Mouse (Mus musculus): ENCODE measurements around the gene Armc10.
"Not testable (repeated sequence)": the region's sequence is repeated elsewhere in the genome, so short reads cannot be mapped to it uniquely, and the experiment has no call there.

Armc10 gene

GRCm38 (mm10) chr5:21645439-21646132 lies at the start of gene Armc10, which contains the start of gene Fbxl13:
Armc10 (plus strand) TSS chr5:21645813.
Fbxl13 (minus strand) TSS chr5:21645634.
- peak; percentile 97 for DNase-seq (ENCODE audit: low read depth)

DNA sequence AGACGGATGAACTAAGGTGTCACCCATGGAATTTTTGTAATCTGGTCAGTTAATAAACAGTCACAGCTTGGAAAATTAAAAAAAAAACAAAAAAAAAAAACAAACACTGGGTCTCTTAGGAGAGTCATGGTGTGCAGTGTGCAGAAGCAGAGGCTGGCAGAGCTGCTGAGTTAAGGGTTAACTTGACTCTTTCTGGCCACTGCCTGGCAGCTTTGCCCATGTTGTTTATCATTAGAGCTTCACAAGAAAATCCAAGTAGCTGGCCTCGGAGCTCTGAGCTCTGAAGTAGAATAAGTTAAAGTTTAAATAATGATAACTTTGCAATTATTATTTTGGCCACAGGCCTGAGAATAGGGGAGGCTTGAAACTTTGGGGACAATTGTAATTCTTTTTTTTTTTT lies 46.1 kb upstream of the Armc10 start:
- DNase-seq (ENCODE audit: low read depth): not testable (repeated sequence)

DNA sequence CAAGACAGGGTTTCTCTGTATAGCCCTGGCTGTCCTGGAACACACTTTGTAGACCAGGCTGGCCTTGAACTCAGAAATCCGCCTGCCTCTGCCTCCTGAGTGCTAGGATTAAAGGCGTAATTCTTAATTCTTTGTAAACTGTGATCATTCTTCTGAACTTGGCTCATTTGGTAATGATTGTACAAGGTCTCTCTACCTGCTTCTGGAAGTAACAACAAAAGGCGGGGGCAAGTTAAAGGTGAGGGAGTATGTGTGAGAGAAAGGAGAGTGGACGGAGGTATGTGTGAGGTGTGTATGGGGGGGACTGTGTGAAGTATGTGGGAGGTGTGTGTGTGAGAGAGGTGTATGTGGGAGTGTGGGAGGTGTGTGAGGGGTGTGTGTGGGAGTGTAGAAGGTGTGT lies 45.7 kb upstream of the Armc10 start:
- DNase-seq (ENCODE audit: low read depth): no peak

DNA sequence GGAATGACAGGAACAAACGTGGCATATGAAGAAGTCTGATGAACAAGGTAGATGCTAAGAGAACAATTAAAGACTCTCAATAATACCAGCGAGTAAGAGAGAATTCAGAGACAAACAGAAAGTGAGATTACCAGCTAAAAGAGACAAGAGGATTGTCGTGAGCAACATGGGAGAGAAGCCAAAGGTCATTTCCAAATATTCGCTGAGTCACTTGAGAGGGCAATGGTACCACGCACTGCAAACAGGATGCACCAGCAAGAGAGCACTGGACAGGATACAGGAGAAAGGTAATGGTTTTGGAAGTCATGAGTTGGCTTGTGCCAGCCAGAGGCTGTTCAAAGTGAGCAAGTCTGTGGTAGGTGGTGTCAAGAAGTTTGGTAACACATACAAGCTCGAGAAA lies 39.7 kb upstream of the Armc10 start:
- no peak for DNase-seq (ENCODE audit: low read depth)

DNA sequence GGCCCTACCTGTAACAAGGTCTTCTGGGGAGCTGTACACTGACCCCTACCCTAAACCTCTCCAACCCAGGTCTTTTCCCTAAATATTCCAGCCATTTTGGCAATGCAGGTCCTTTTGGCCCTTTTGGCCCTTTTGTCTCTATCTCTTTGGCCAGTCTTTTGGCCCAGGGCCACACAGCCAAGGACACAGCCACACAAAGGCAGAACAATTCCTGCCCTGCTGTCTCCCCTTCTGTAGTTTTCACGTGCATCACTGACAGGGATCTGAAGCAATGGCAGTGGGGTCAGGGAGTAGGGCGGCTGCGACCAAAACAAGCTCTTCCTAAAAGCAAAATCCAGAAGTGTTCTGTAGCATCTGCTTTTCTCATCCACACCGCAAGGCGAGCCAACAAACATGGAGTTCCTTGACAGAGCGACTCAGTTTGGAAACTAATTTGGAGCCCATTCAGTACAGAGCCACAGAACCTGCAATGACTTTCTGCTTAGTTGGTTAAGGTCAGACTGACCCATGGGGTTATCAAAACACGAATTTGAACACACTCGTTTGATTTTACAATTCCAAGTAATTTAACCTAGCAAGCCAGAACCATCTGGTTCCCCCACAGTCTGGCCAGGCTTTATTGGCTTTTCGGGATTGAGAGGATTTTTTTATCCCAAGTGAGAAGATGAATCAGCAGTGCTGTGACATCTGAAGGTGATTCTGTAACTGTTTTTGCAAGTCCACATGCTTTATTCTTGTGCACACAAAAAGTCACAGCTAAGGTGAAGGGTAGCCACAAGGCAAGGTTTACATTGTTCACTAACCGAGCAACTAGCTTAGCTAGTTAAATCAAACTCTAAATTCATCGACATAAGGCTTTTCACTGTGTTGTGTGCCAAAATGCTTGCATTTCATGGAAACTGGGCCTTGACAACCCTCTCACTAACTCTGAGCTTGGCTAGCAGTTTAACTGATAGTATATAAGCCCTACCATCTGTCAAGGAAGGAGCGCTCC lies 37.0 kb upstream of the Armc10 start:
- no peak for DNase-seq (ENCODE audit: low read depth)

DNA sequence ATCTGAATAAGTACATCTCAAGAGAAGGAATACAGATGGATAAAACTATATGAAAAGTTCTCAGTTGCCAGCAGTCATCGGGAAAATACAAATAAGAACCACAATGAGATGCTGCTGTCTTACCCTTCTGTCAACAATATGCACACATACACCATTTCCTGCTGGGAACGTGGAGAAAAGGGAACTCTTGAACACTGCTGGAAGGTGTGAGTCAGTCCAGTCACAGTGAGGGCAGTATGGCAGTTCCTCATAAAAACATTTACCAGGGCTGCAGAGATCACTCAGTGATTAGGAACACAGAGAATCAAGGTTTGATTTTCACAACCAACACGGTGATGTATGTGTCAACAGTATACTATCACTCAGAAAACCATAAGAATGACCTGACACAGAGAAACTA lies 34.6 kb upstream of the Armc10 start:
- peak; percentile 79 for DNase-seq (ENCODE audit: low read depth)

DNA sequence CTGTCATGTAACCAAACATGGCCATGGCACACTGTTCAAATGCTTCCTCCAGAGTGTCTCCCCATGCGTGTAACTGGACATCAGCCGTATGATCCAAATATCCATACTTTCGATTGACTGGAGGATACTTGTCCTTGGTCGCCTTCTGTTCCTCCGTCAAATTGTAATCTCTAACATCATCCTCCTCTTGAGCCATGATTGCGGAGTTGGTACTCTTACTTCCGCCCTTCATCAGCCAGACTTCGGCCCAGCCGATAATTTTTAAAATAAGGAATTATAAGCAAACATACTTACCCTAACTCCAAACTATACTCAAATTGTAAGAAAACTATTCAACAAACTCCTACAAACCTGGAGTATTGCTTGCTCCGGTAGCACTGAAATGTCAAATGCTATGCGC lies 31.3 kb upstream of the Armc10 start:
- DNase-seq (ENCODE audit: low read depth): not testable (repeated sequence)

DNA sequence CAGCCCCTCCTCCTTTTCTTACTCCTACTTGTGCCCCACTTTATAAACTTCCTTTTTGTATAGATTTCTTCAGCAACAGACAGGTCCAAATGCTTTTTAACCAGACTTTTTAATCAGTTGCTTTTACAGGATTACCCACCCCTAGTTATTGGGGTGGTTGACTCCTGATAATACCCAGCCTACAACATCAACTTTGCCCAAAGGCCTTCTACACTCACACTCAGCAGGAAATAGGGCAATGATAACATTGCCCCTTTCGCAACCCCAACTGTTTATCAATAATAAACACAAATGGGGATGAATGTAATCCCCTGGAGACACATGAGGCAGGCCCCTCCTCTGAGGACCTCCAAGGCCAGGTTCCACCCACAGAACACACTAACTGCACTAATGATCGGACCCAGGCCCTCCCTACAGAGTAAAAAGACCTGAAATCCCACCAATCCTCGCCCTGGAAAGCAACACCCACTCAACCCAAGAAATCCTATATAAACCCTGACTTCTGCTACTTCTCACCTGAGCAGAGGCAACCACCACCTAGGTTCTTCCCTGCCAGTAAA lies 29.1 kb upstream of the Armc10 start:
- peak; percentile 42 for DNase-seq (ENCODE audit: low read depth)

DNA sequence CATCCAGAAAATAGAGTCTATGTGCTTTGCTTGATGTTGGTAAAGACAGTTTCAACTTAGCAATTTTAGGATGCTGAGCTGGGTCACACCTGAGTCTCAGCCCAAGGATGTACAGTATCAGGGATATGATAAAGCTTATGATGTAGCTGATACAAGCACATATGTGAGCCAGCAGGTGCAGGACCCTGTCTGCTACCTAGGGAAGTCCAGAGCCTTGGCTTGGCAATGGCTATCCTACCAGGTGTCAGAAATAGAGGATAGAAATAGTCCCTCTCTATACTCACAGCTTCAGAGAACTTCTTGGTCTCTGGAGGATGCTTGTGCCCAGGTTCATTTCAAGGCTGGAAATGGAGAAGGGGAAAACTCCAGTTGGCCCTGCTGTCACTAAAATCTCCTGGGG lies 19.7 kb upstream of the Armc10 start:
- no peak for DNase-seq (ENCODE audit: low read depth)

DNA sequence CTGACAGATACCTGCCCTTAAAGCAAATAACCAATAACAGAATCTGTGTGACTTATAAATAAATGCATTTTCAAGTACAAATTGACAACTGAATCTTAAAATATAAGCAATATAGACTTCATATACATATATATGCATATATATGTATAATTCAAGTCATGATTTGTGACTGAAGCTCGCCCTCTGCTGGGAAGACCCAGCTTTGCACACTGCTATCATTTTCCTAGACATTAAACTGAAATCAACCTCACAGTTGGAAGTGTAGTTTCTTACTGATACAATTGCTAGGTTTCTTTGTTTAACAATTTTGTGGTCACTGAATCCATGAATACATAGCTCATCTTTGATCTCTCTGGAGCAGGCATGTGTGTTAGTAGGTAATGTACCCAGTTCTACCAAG lies 4.7 kb upstream of the Armc10 start:
- DNase-seq (ENCODE audit: low read depth): peak; percentile 59

DNA sequence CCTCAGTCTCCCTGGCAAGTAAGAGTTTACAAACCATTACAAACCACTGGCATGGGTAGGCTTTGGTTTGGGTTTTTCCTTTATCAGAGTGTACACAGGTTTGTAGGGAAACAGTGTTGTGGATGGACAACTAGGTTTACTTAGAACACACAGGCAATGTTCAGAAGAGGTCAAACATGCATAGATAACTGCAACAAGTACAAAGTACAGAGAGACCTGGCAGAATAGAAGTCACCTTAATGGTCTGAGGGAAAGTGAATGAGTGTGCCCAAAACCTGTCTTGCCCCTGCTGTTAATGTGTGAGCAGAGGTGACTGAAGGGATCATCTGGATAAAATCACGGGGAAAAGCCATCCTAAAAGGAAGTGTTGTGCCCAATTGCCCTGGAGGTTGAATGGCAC lies 2.0 kb upstream of the Armc10 start:
- DNase-seq (ENCODE audit: low read depth): no peak

GRCm38 (mm10) chr5:21644891-21645438 lies 648 bp upstream of the Armc10 start:
- DNase-seq (ENCODE audit: low read depth): no peak

DNA sequence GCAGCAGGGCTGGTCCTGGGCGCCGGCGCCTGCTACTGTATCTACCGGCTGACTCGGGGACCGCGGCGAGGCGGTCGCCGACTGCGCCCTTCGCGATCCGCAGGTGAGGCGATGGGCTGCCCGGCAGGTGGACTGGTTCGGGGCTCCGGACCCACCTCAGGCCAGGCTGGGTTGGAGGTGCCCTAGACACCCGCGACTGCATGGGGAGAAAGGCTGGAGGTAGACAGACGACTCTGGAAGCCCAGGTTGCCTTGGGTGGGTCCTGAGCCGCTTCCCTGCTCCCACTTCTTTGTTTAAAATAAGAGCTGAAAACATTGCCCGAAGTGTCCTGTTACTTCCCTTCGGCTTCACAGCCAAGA lies 499 bp downstream of the Armc10 start:
- DNase-seq (ENCODE audit: low read depth): peak; percentile 17

GRCm38 (mm10) chr5:21650736-21651135 lies 5.1 kb downstream of the Armc10 start:
- no peak for DNase-seq (ENCODE audit: low read depth)

- no peak for DNase-seq (ENCODE audit: low read depth)
These were observed 6.4 kb downstream of the Armc10 start for GRCm38 (mm10) chr5:21651885-21652612.

GRCm38 (mm10) chr5:21656912-21657311 lies 11.3 kb downstream of the Armc10 start:
- DNase-seq (ENCODE audit: low read depth): no peak

GRCm38 (mm10) chr5:21658038-21658437 lies 12.4 kb downstream of the Armc10 start:
- DNase-seq (ENCODE audit: low read depth): no peak

GRCm38 (mm10) chr5:21658623-21659395 lies 13.2 kb downstream of the Armc10 start:
- peak; percentile 73 for DNase-seq (ENCODE audit: low read depth)

DNA sequence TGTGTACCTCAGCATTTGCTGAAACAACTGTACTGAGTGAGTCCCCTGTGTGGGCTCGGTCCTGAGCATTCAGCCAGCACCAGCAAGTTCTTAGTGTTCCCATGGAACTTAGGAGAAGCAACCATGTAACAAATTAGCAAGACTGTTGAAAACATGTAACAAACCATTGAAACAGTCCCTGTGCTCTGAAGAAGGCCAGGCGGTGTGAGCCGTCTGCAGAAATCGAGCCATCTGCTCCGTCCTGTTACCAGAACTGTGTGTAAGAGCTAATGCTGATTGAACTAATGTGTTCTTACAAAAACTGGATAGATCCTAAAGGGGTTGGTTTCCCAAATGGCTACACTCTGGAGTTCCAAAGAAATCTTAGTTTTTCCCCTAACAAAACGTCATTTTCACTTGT lies 15.2 kb downstream of the Armc10 start:
- DNase-seq (ENCODE audit: low read depth): no peak

DNA sequence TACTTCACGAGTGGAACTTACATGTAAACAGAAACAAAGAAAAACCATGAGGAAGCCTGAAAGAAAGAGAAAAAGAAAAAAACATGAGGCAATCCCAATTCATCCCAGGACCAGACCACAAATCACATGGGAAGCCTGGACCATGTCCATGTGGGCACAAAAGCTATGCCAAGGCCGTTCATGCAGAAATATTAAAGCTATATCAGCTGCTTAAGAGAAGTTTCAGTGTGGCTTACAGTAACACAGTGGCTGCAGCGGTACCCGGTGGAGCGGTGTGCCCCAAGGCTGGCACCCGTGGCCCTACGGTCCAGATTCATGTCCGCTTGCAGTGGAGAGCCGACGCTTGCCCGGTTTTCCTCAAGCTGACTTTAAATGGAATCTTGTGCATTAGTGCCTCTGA lies 17.5 kb downstream of the Armc10 start:
- no peak for DNase-seq (ENCODE audit: low read depth)
